Mouse (Mus musculus): ENCODE results near the gene Olfr98.
"Not testable (repeated sequence)": the region's sequence is repeated elsewhere in the genome, so short reads cannot be mapped to it uniquely, and the experiment has no call there.

Gene Olfr98

DNA sequence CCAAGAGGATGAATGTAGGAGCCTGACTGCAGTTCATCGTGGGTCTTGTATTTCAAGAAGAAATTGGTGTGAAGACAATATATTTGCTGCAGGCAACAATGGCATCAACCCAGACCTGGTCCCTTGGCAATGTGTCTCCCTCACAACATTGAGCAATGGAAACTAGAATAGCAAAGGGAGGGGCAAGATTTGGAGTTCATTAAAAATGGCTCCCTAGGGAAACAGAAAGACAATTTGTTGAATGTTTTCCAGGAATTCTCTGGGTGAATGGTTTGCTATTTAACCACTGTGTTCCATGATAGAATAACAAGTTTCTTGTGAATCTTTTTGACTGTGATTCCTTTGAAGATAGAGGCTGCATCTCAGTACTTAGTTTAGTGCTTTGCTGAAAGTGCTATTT is at the start of gene Olfr98:
Olfr98 (minus strand) TSS at position 124 of the 400 bp plus-strand sequence.
- no peak for DNase-seq (ENCODE audit: low spot score in 2 of 2)

DNA sequence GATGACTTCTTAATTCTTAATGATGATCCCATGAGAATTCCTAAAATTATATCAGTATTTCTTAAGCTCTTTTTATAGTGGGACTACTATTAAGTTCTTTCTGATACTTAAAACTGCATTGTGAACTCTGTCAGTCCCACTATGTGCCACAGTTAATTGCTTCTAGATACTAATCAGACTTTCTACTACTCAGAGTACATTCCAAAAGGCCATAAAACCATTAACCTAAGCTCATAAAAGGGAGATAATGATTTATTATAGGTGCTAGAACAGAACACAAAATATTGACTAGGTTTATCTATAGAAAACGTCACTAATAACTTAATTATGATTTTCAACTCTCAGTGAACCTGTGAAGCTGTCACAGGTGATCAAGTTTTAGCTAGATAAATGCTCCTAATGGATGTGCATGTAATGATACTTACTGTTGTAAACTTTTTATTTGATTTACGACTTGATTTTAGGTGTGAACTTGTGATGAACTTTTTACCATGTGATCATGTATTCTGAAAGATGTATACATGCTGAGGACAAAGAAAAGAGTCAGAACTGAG is 46.7 kb upstream of the Olfr98 start:
- no peak for DNase-seq (ENCODE audit: low spot score in 2 of 2)

DNA sequence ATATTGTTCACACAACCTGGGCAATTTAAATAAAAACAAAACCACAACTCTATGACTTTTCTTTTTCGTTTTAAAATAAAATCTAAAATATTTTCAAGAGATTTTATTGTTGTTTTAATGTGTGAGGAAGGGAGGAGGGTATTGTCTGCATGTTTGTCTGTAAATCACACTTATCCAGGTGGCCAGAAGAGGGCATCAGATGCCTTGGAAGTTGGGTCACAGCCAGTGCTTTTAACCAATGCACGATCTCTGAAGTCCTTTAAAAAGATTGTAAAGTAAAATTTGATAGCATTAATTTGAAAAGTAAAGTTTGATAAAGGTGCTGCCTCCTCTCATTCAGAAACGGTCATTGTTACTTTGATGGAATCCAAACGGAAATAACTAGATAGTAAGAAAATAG is 44.9 kb upstream of the Olfr98 start:
- DNase-seq (ENCODE audit: low spot score in 2 of 2) = no peak

DNA sequence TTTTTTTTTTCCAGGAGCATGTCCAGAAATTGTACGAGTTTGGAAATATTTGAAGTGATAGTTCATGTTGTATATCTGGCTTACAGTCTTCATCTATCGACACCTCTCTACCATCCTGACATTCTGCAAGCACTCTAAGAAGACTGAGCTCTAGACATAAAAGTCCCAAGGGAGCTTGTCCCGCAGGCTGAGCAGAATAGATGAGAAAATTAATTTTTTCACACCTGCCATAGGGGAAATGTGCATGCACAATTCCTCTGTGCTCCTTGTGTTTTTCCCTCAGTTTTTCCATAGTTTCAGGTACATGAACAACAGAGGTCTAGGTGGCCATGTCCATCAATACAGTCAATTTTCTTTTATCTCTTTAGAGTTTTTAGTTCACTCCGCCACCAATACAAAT is 40.7 kb upstream of the Olfr98 start, which contains the start of gene Olfr101:
Olfr101 (minus strand) TSS at position 101 of the 400 bp plus-strand sequence.
- no peak for DNase-seq (ENCODE audit: low spot score in 2 of 2)

DNA sequence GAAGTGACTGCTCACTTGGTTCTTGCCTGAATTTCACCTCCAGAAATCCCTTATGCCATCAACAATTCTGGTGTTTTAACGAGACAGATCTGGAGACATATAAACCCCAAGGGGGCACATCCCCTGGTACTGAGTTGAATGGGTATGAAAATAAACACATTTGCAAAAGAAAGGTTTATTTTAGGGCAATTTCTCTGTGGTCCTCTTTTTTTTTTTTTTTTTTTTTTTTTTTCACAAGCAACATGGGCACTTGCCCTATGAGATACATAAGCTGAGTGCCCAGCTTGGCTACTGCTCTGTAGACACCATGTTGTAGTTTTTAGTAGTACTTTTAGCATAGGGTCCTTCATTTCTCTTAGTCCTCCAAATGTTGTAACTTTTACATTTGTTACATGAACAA is 19.8 kb upstream of the Olfr98 start, which contains the start of gene Olfr99:
Olfr99 (minus strand) TSS at position 101 of the 400 bp plus-strand sequence.
- DNase-seq (ENCODE audit: low spot score in 2 of 2) = no peak

DNA sequence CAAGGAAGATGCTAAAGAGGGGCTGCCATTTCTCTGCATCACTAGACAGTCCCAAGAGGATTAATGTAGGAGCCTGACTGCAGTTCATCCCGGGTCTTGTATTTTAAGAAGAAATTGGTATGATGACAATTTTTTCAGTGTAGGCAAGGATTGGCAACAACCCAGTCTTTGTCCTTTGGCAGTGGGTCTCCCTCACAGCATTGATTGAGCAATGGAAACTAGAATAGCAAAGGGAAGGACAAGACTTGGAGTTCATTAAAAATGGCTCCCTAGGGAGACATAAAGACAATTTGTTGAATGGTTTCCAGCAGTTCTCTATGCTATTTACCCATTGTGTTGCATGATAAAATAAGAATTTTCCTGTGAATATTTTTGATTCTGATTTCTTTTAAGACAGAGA is 16.8 kb upstream of the Olfr98 start:
- DNase-seq (ENCODE audit: low spot score in 2 of 2) = no peak

DNA sequence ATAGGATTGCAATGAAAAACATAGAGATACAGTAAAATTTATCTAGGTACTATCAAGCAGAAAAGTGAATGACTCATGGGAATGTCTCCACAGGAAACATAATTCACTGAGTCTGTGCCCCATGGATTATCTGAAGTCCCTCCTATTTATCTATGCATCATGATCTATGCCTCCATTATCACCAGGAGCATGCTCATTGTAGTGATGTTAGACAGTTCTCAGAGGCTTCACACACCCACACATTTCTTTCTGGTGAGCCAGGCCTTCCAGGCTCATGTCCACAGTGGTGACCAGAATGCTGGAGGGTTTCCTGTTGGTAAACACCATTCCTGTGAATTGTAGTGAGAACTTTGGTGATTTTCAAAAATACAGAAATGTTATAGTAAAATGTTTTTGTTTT is 13.0 kb upstream of the Olfr98 start:
- DNase-seq (ENCODE audit: low spot score in 2 of 2) = no peak

DNA sequence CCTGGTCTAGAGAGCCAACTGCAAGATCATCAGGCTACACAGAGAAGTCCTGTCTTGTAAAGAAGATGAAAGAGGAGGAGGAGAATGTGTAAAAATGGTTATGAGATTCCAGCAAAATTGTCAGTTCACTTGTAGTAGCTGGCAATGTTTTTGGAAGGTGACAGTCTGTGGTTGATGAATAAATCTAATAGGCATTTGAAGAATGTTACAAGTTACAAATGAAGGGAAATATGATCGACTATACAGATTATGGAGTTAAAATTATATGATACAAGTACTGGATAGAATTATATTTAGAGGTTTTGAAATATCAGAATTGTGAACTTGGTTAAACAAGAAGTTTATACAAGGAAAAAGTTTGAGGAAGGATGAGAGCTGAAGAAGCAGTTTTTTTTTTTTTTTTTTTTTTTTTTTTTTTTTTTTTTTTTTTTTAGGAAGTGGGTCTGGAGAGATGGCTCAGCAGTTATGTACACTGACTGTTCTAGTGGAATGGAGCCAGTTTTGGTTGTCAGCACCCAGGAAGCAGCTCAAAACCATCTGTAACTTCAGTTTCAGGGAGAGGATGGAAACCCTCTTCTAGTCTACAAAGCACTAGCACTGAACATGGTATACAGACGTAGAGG is 12.2 kb upstream of the Olfr98 start:
- no peak for DNase-seq (ENCODE audit: low spot score in 2 of 2)

DNA sequence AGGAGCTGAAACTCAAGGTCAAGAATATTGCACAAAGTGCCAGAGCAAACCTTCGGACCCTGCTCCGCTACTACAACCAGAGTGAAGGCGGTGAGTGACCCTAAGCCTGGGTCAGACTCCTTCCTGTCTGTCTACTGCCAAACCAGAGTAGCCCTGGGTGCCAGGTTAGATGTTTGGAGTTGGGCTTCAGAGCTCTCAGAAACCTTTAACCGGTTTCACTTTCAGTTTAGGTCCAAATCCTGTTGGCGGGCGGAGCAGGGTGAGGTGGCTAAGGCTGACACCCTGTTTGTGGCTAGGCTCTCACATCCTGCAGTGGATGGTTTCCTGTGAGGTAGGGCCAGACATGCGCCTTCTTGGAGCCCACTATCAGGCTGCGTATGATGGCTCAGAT is 7.1 kb upstream of the Olfr98 start:
- DNase-seq (ENCODE audit: low spot score in 2 of 2) = peak in 1 of 2 experiments; percentile 65

DNA sequence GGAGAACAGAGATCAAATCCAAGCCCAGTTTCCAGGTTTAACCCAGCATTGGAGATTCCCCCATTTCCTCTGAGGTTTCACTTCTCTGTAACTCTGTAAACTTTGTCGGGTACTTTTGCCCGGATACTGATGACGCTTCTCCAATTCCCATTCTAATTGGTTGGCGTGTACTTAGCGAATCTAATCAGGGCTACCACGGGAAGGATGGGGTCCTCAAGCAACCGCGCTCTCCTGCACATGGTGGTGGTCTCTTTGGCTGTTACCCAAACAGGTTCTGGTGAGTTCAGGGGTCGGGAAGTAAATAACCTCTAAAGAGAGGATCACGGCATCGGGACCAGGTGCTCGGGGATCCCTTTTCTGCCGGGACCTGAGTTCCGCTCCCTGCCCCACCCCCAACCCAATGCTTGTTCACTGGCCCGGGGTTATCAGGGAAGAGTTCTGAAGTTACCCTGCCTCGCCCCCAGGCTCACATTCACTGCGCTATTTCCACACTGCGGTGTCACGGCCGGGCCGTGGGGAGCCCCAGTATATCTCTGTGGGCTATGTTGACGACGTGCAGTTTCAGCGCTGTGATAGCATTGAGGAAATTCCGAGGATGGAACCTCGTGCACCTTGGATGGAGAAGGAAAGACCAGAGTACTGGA is 6.6 kb upstream of the Olfr98 start, which contains the start of gene H2-M3:
H2-M3 (plus strand) TSS at position 163 of the 644 bp plus-strand sequence.
- peak; percentile 86 to 88 for DNase-seq (ENCODE audit: low spot score in 2 of 2)

DNA sequence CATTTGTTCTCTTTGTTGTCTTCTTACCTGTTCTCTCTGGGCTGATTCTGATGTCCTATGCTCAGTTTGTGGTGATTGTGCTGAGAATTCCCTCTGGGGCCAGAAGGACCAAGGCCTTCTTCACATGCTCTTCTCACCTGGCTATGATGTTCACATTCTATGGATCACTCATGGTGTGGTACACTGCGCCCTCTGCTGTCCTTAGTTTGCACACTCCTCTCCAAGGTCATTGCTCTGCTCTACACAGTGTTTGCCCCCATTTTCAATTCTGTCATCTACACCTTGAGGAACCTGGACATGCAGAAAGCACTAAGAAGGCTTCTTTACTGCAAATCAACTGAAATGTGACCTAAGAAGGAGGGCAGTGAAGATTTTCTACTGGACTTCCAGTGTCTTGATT is 13.0 kb downstream of the Olfr98 start:
- DNase-seq (ENCODE audit: low spot score in 2 of 2) = peak in 1 of 2 experiments; percentile 33

DNA sequence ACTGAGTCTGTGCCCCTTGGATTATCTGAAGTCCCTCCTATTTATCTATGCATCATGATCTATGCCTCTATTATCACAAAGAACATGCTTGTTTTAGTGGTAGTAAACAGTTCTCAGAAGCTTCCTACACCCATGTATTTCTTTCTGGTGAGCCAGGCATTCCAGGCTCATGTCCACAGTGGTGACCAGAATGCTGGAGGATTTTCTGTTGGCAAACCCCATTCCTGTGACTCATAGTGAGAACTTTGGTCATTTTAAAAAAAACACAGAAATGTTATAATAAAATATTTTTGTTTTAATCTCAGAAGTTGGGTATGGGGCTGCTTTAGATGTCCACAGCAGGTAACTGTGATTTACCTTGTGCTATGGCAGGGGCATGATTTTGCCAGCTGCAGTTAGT is 14.1 kb downstream of the Olfr98 start:
- DNase-seq (ENCODE audit: low spot score in 2 of 2) = no peak

DNA sequence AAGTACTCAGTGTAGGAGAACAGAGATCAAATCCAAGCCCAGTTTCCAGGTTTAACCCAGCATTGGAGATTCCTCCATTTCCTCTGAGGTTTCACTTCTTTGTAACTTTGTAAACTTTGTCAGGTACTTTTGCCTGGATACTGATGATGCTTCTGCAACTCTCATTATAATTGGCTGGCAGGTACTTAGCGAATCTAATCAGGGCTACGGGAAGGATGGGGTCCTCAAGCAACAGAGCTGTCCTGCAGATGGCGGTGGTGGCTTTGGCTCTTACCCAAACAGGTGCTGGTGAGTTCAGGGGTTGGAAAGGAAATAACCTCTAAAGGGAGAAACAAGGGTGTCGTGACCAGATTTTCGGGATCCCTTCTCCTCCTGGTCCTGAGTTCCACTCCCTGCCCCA is 16.8 kb downstream of the Olfr98 start:
- DNase-seq (ENCODE audit: low spot score in 2 of 2) = peak; percentile 5 to 47

DNA sequence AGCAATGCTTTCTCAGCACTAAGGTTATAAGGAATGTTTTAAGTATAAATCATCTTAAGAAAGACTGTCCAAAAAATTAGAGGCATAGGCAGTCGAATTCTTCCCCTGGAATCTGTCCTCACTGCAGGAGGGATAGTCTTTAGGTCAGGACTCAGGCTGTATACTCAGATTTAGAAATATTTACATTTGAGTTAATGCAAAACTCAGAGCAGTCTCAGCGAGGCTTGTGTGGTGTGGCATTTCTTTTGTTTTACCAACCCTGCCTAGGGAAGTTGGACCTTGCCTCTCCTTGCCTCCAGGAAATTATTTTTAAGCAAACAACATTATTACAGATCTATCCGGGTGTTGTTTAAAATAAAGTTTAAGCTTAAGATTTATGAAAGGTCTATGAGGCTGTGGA is 21.4 kb downstream of the Olfr98 start:
- no peak for DNase-seq (ENCODE audit: low spot score in 2 of 2)

DNA sequence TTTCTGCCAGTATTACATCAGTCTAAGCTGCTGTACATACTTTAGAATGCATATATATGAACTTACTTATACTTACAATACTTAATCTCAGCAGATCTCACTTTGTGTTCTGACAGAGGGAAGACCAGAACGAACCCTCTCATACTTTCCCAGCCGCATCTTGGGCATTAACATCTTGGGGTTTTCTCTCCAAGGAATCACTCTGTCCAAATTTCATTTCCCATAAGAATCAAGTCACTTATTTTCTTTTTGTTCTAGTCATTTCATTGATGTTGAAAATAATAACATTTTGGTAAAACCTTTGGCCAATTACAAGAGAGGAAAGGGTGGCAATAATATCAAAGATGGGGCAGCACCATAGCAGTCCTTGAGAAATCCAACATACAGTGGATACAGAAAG is 26.3 kb downstream of the Olfr98 start, which contains the start of gene Olfr97:
Olfr97 (minus strand) TSS at position 101 of the 400 bp plus-strand sequence.
- DNase-seq (ENCODE audit: low spot score in 2 of 2) = not testable (repeated sequence)

DNA sequence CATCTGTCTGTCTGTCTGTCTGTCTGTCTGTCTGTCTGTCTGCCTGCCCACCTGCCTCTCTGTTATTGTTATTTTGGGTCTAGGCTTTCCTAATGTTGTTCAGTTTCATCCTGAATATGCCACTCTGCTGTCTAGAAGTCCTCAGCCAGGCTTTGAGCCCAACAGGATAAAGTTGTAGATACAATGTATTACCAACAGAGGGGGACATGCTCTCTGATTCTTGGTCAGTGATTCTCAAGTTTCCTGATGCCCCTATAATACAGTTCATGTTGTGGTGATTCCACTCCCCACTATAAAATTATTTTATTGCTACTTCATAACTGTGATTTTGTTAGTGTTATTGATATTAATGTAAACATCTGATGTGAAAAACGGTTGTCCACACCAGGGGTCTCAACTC is 41.7 kb downstream of the Olfr98 start:
- no peak for DNase-seq (ENCODE audit: low spot score in 2 of 2)

DNA sequence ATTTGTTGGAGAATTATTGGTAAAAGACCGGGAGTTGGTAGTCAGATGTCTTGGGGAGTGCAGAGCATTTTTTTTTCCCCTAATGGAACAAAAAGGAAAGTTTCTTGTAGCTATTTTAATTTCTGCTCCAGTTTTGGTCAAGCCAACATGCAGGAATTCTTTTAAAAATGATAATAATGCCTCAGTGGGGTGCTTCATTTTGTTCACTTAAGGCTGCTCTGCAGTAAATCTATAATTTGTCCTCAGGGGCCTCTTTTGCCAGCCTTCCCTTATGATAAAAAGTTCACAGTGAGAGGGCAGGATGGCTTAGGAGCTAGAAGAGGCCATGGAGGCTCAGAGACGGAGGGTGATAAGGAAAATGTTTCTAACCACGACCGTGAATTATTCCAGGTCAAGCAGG is 43.7 kb downstream of the Olfr98 start, which contains the start of gene Olfr96:
Olfr96 (plus strand) TSS at position 301 of the 400 bp plus-strand sequence.
- DNase-seq (ENCODE audit: low spot score in 2 of 2) = no peak

DNA sequence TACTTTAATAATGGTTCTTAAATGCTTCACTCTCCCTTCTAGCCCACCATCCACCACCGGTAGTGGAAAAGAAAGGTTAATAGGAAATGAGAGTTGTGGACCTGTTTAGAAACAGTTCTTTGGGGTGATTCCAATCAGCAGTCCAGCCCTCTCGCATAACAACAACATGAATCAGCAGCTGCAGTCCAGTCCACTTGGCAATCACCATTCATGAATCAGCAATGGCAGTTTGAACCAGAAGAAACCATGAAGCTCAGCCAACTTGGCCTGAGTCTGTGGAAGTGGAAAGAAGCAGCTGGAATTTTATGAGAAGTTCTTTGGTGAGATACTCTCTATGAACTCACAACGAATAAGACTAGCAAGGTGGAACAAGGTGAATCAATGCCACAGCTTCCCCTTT is 45.1 kb downstream of the Olfr98 start:
- DNase-seq (ENCODE audit: low spot score in 2 of 2) = no peak

DNA sequence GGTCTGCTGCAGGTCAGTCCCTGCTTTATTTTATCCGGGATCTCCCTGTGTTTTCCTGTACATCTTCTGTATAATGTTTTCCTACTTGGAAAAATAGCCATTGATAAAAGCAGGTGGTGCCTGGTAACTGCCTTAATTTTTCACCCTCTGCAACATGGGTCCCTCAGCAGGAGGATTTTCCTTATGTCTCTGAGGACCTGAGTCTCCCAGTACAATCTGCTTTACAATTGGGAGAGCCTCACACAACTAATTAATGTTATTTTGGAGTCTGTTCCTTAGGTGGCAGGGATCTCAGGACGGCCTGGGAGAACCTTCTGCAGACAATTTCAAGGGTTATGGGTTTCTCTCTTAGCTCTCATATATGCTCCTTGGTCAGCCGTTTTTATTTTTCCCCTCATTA is 50.5 kb downstream of the Olfr98 start, which contains the start of gene Olfr95:
Olfr95 (minus strand) TSS at position 101 of the 400 bp plus-strand sequence.
- no peak for DNase-seq (ENCODE audit: low spot score in 2 of 2)
